Mouse (Mus musculus) mesoderm, embryonic 11.5 days (tissue): ENCODE measurements around the gene Spc24.
"Not testable (repeated sequence)": the region's sequence is repeated elsewhere in the genome, so short reads cannot be mapped to it uniquely, and the experiment has no call there.

Experiments
- DNase-seq: peaks from one replicate; pipeline ENCODE4 v3.0.0-alpha.2; 2012; ENCODE audit warnings: low read depth, low spot score

Spc24 gene

GRCm38 (mm10) chr9:21760155-21761088 is at the start of gene Spc24:
TSS of gene Spc24 (minus strand) at chr9:21760303.
- DNase-seq, result peak; percentile 99

GRCm38 (mm10) chr9:21808561-21808960 is 48.5 kb upstream of the Spc24 start:
- DNase-seq, result no peak

- no peak for DNase-seq
These were observed 46.9 kb upstream of the Spc24 start for GRCm38 (mm10) chr9:21806976-21807375.

DNA sequence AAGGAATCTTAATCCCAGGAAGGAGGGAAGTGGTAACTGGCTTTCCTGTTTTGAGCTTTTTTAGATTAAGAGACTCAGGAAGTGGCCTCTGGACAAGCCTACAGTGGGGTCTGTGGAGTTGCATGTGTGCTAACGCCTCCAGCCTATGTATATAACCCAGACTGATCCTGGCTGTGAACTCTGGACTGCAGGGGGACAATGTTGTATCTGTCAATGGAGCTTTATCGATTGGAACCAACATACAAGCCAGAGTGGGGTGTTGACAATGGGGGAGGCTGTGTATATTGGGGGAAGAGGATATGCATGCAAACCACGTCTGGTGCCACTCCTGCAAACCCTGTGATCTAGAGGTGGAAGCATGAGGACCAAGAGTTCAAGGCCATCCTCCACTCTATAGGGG is 46.3 kb upstream of the Spc24 start:
- DNase-seq, result no peak

DNA sequence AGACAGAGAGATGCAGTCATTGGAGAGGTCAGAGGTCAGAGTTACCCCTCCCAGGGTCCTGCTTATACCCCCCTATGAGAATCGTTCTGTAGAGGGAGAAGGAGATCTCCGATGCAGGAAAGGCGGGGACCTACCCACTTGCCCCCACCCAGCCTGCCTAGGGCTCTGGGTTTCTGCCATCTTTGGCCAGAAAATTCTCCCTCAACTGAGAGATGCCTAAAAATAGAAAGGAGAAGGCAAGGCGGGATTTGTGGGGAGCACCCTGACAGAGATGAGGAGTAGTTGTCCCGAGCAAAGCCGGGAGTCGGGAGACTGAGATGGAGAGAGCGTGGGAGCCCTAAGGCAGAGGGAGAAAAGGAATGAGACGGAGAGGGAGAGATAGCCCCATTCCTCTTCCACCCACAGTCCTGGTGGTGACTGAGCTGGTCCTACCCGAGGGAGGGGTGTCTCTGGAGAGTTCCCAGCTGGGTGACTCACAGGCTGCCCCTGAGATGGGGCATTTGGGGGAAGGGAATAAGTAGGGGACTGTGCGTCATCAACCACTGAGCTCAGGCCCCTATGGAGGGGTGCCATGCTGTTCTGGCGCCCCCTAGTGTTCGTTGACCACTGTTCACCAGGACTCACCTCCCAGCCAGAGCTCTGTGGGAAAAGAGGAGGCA is 44.0 kb upstream of the Spc24 start:
- DNase-seq, result peak; percentile 88

DNA sequence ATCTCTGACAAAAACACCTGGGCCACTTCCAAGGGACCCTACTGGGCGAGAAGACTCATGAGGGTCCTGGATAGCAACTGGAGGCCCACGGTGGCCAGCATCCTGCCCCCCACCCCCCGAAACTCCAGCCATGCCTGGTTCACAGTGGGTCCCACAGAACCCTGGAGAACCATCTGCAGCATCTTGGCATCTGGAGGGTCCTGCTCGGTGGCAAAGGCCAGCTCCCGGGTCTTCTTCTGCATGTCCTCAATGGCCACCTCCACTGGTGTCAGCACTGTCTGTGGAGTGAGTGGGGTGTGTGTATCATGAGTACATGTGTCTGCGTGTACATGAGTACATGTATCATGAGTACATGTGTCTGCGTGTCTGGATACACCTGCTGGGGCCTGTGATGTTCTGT is 41.5 kb upstream of the Spc24 start:
- no peak for DNase-seq

DNA sequence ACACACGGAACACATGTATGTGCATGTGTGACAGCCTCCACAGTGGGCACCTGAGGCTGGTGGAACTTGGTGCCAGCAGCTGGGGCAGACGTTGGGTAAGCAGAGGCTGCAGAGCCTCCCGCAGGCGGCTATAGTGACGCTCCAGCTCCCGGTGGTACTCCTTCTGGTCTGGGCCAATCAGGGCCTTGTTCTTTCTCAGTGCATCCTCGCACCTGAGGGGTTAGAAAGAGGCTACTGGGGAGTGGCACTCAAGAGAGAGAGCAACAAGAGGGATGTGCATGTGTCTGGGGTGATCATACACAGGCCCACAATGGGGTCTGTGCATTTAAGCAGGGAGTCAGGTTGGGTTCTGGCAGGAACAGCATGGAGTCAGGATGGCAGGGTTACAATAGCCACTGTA is 41.0 kb upstream of the Spc24 start:
- DNase-seq, result no peak

DNA sequence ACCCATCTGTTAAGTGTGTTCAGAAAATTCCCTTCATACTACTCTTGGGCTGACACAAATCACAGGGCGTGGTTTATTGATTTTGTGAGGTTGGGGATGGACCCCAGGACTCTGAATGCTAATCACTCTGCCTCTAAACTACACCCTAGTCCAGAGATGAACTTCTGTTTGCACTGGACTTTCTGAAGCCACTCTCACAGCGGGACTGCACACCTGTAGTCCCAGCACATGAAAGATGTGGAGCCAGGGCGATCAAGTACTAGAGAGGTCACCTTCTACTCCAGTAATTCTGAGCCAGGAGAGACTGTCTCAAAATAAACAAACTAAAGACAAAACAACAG is 38.9 kb upstream of the Spc24 start:
- DNase-seq, result no peak

DNA sequence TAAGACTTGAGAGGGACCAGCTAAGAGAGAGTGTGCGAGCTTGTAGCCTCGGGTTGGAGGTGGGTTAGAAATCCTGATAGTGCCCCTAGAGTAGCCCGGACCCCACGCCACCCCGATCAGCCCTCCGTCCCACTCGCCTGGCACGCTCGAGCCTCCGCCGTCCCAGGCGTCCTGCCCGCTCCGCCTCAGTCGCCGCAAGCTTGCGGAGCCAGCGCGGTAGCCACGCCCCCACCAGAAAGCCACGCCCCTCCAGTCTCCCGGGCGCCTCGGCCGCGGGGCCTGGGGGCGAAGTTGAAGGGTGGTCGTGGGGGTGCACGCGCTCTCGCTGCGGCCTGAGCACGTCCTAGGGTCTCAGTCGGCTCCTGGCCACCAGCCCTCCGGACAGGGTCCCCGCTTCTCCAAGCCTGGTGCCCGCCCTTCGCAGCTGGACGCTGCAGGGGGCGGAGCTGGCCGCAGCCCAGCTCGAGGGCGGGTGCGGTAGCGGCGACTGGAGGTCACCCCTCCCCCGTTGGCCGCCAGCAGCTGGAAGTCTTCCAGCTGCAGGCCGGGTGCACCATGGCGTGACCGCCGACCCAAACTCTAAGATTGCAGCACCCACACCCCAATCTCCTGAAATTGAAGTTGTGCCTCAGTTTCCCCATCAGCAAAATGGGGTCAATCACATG is 38.4 kb upstream of the Spc24 start, which contains the start of gene Kank2:
TSS of gene Kank2 (minus strand) at position 400 of the 665 bp plus-strand sequence.
- DNase-seq, result peak; percentile 89

GRCm38 (mm10) chr9:21797921-21798344 is 37.8 kb upstream of the Spc24 start:
- peak; percentile 78 for DNase-seq

GRCm38 (mm10) chr9:21796919-21797318 is 36.8 kb upstream of the Spc24 start:
- no peak for DNase-seq

DNA sequence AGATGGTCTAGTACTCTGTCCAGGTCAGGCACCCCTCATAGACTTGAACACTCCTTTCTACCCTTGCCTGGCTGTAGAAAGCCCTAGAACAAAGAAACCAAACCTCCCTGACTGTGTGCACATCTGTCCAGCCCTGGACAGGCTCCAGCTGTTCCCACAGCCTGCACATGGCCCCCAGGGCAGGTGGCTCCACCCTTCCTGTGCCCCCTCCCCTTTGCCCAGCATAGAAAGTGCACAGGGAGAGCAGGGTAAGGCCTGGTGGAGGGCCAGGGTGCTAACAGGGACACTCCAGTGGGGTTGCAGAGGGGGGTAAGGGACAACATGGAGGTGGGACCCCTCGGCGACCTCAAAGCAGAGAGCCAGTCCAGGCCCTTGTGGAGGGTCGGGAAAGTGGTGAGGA is 36.2 kb upstream of the Spc24 start:
- DNase-seq, result no peak

DNA sequence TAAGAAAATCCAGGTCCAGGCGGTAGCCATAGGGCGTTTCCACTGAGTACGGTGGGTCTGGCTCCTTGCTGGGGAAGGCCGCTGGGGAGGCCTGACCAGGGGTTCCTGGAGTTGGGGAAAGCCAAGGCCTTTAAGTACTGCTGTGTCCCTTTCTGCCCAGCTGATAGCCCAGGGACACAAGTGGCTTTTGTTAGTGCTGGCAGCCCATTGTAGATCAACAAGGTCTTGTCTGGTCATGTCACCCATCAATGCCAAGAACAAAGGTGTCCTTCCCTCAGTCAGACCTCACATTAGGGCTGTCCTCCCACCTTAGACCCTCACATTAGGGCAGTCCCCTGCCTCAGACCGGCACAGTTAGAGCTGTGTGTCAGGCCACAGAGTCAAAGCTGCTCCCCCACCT is 35.5 kb upstream of the Spc24 start:
- DNase-seq, result no peak

DNA sequence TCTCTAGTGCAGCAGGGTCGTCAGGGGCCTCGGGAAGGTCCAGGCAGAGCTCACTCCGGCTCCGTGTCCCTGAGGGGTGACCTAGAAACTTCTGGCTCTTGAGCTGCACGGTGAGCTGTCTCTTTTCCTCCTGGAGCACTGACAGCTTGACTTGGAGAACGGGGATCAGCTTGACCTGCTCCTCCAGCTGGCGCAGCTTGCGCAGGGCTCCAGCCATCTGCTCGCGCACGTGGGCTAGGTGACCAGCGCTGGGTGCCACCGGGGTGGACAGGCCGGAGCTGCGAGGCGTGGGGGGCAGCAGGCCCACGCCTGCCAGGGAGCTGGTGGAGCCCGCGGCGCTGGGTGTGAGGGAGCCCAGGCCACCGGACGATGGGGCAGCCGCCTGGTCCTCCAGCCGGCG is 34.8 kb upstream of the Spc24 start:
- DNase-seq, result no peak

DNA sequence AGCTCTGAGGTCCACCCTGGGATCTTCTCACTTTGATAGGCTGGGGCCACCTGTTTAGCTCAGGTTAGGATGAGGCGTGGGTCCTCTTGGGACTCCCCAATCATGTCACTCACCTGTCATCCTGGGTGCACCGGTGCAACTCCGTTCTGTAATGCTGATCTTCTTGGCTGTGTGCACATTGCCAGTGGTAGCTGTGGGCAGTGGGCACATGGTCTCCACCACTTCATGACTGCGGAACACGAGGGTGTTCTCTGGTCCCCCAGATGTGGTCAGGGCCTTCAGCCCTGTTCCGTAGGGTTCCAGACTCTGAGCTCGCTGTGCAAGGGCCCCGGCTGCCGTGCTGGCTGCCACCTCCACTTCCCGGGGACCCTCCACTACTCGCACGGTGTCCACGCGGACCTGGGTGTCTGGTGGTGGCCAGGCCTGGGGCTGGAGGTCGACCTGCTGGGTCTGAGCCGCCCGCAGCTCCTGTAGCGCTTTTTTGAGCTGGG is 34.3 kb upstream of the Spc24 start:
- no peak for DNase-seq

DNA sequence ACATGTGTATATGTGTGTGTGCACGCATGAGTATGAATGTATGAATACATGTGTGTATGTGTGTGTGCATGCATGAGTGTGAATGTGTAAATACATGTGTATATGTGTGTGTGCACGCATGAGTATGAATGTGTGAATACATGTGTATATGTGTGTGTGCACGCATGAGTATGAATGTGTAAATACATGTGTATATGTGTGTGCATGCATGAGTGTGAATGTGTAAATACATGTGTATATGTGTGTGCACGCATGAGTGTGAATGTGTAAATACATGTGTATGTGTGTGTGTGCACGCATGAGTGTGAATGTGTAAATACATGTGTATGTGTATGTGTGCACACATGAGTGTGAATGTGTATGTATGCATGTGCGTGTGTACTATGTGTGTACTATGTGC is 33.4 kb upstream of the Spc24 start:
- not testable (repeated sequence) for DNase-seq

DNA sequence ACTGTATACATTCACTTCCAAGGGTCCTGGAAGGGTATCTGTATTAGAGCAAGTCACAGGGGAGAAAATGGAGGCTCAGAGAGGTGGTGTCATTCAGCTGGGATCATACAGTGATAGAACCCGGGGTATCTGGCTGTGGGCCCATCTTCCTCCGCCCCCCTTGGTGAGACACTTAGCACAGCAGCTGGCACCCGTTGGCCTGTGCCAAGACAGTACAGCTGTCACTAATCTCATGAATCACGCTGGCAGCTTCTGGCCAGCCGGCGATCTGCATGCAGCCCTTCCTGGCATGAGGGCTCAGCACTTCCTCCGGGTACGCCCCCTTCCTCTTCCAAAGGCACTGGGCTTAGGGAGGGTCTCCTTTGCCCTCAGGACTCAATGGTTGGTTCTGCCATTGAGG is 32.5 kb upstream of the Spc24 start:
- DNase-seq, result no peak

GRCm38 (mm10) chr9:21791861-21792260 is 31.8 kb upstream of the Spc24 start:
- DNase-seq, result no peak

DNA sequence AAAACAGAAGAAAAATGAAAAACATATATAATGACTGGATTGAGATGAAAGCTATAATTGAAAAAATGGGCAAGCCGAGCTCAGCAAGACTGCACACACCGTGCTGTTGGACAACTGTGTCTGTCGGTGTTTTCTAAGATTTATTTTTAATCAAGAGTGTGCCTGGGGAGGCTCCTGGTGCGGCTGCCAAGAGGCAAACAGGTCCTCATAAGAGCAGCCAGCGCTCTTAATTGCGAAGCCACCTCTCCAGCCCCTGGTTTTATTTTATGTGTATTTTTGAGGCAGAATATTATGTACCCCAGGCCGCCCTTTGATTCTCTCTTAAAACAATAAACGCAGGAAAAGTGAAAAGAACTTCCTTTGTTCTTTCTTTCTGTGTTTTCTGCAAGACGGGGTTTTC is 28.1 kb upstream of the Spc24 start:
- DNase-seq, result no peak

DNA sequence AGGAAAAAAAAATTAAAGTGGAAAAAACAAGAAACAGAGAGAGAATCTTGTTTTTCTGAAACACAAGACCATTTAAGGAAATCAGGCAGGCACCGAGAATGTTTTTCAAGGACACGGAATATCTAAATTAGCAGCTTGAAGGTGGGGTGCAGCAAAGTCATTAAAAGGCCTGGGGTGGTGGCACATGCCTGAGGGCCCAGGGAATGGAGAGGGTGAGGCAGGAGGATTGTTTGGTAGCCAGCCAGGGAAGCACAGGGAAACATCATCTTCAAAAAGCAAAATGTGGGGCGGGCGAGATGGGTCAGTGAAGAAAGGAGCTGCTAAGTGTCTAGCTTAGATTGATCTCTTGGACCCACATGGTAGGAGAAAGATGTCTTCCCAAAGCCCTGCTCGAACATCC is 27.6 kb upstream of the Spc24 start:
- DNase-seq, result no peak

- peak; percentile 69 for DNase-seq
These were observed 26.8 kb upstream of the Spc24 start for GRCm38 (mm10) chr9:21786906-21787305.

DNA sequence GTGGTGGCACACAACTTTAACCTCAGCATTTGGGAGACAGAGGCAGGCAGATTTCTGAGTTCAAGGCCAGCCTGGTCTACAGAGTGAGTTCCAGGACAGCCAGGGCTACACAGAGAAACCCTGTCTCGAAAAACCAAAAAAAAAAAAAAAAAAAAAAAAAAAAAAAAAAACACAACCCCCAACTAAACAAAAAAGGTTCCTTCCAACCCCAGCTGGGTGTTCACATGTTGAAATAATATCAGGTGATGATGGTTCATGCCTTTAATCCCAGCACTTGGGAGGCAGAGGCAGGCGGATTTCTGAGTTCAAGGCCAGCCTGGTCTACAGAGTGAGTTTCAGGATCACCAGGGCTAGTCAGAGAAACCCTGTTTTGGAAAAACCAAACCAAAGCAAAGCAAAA is 26.2 kb upstream of the Spc24 start:
- not testable (repeated sequence) for DNase-seq
